Mouse (Mus musculus) stomach, embryonic 16.5 days (tissue): Measurements from ENCODE around the gene Fam160b1. TPM values are rescaled to one million over a fixed set of nuclear protein-coding genes. Genes with fewer than 3 reads are reported as not detected.

Experiments used
- ATAC-seq: fragments of 200-750 bp; cut with Nextera tagmentation; 2 replicates; pipeline ENCODE4 v1.8.0; 2017; ENCODE audit warnings: moderate number of reproducible peaks, moderate TSS enrichment; ENCODE audit not compliant: insufficient read depth, low FRiP score
- H3K27ac ChIP-seq: fragments of 300-500 bp; sonication (generic); 2 replicates; pipeline ENCODE4 v1.5.1; 2014; ENCODE audit warnings: low read length
- H3K27me3 ChIP-seq: fragments of 300-500 bp; sonication (generic); 2 replicates; pipeline ENCODE4 v1.6.1; 2014; ENCODE audit warnings: low read length, control low read depth, mixed read lengths; ENCODE audit not compliant: control insufficient read depth, insufficient read depth
- H3K36me3 ChIP-seq: fragments of 300-500 bp; sonication (generic); 2 replicates; pipeline ENCODE4 v1.6.1; 2014; ENCODE audit warnings: low read length; ENCODE audit not compliant: control insufficient read depth, insufficient read depth
- H3K4me1 ChIP-seq: fragments of 300-500 bp; sonication (generic); 2 replicates; pipeline ENCODE4 v1.6.1; 2014; ENCODE audit warnings: low read length, control low read depth, mixed read lengths; ENCODE audit not compliant: control insufficient read depth, insufficient read depth
- H3K4me2 ChIP-seq: fragments of 300-500 bp; sonication (generic); 2 replicates; pipeline ENCODE4 v1.6.1; 2014; ENCODE audit warnings: low read depth, low read length, mixed read lengths
- H3K4me3 ChIP-seq: fragments of 300-500 bp; sonication (generic); replicated peaks from 2 replicates; pipeline ENCODE4 v1.5.1; 2014; ENCODE audit warnings: mild to moderate bottlenecking, low read length
- H3K9ac ChIP-seq: fragments of 300-500 bp; sonication (generic); 2 replicates; pipeline ENCODE4 v1.6.1; 2014; ENCODE audit warnings: low read length
- H3K9me3 ChIP-seq: fragments of 300-500 bp; sonication (generic); replicated peaks from 2 replicates; pipeline ENCODE4 v1.6.1; 2016; ENCODE audit warnings: low read length, control low read depth; ENCODE audit not compliant: control insufficient read depth
- WGBS: fragments of 180-500 bp; shearing (Covaris S2); extraction: QIAGEN DNeasy Blood & Tissue Kit; methylation state at CpG from one replicate; pipeline ENCODE4 v1.1.7; 2014; 5-methylcytosine and 5-hydroxymethylcytosine counted together
- polyA plus RNA-seq: library from polyadenylated mRNA; unstranded; fragments of >200 nt; fragmentation: Nextera tagmentation; extraction: Ambion mirVana; gene quantifications from 2 replicates; pipeline ENCODE4 v1.2.1, GENCODE M21; 2015

The Fam160b1 gene
- polyA plus RNA-seq, 1 experiment from 2014 or later = 11.6 TPM

GRCm38 (mm10) chr19:57402364-57402763 lies 41.9 kb downstream of the Fam160b1 start:
- ATAC-seq = no peak
- Histone ChIP-seq H3K4me1 (peaks cover 5% of the 10 kb centered on the region; the same call in 1 of the 2 replicates), H3K27ac (no peak overlapping the region), H3K36me3 (no peaks in the 10 kb centered on the region), H3K4me2 (no peak overlapping the region), H3K9me3 (no peaks in the 10 kb centered on the region), H3K9ac (no peak overlapping the region), H3K27me3 (no peaks in the 10 kb centered on the region), H3K4me3 (no peak overlapping the region)
- WGBS = 47% methylated on average over 6 of the region's 6 CpGs

DNA sequence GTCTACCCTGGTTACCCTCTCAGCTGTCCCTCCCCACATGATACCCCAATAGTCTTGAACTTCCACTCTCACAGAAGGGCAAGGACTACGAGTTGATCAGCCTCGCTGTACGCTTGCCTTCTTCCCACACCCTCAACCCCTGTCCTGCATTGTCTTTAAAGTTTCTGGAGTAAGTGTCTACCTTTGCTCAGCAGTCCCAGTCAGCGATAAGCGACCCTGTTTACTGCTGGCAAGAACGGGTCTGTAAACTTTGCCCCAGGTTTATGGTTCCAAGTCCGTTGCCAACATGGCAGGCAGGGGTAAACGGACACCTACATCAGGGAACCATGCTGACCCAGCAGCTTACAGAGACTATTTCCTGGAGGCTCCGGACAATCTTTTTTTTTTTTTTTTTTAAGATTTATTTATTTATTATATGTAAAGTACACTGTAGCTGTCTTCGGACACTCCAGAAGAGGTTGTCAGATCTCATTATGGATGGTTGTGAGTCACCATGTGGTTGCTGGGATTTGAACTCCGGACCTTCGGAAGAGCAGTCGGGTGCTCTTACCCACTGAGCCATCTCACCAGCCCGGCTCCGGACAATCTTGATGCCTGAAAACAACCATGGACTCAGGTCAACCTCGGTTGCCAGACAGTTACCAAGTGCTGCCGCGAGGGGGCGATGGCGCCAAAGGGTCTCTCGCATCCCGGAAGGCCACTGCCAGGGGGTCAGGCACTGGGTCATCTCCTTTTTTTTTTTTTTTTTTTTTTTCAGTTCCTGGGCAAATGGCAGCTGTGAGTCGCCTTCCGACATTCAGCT lies 43.4 kb downstream of the Fam160b1 start:
- H3K4me1 ChIP-seq = peaks cover 5% of the 10 kb centered on the region; the same call in 1 of the 2 replicates
- no peaks in the 10 kb centered on the region for H3K9me3 ChIP-seq
- H3K4me2 ChIP-seq = peak overlapping the region; percentile 43
- ATAC-seq = peak; percentile 59
- H3K27me3 ChIP-seq = no peaks in the 10 kb centered on the region
- no peak overlapping the region for H3K27ac ChIP-seq
- 15% methylated on average over 24 of the region's 24 CpGs for WGBS
- H3K36me3 ChIP-seq = no peaks in the 10 kb centered on the region
- H3K4me3 ChIP-seq = no peak overlapping the region
- H3K9ac ChIP-seq = no peak overlapping the region

DNA sequence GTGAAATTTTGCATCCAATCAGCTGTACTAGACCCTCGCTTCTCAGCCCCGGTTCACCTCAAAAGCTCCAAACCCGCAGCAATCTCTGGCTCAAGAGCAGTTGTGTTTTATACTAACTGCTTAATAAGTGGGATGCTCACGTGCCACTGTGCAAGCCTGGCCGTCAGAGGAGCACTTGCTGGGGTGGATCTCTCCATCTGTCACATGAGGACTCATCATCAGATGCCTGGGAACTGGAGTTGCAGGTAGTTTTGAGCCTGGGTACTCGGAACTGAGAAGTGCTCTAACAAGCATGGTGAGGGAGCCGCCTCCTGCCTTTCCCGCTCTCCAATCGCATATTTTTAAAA lies 44.0 kb downstream of the Fam160b1 start:
- WGBS = 20% methylated on average over 9 of the region's 9 CpGs
- H3K9ac ChIP-seq = no peak overlapping the region
- no peaks in the 10 kb centered on the region for H3K36me3 ChIP-seq
- H3K27ac ChIP-seq = no peak overlapping the region
- no peaks in the 10 kb centered on the region for H3K27me3 ChIP-seq
- H3K9me3 ChIP-seq = no peaks in the 10 kb centered on the region
- no peak overlapping the region for H3K4me3 ChIP-seq
- peaks cover 5% of the 10 kb centered on the region; the same call in 1 of the 2 replicates for H3K4me1 ChIP-seq
- H3K4me2 ChIP-seq = peak overlapping the region; percentile 43
- ATAC-seq = no peak

- no peak overlapping the region for H3K4me2 ChIP-seq
- no peak overlapping the region for H3K27ac ChIP-seq
- no peaks in the 10 kb centered on the region for H3K9me3 ChIP-seq
- 92% methylated on average over 1 of the region's 1 CpGs for WGBS
- no peaks in the 10 kb centered on the region for H3K36me3 ChIP-seq
- no peak overlapping the region for H3K9ac ChIP-seq
- no peaks in the 10 kb centered on the region for H3K27me3 ChIP-seq
- H3K4me3 ChIP-seq = no peak overlapping the region
- H3K4me1 ChIP-seq = peaks cover 17% of the 10 kb centered on the region
- no peak for ATAC-seq
These were observed 47.5 kb downstream of the Fam160b1 start for GRCm38 (mm10) chr19:57407947-57408346.

DNA sequence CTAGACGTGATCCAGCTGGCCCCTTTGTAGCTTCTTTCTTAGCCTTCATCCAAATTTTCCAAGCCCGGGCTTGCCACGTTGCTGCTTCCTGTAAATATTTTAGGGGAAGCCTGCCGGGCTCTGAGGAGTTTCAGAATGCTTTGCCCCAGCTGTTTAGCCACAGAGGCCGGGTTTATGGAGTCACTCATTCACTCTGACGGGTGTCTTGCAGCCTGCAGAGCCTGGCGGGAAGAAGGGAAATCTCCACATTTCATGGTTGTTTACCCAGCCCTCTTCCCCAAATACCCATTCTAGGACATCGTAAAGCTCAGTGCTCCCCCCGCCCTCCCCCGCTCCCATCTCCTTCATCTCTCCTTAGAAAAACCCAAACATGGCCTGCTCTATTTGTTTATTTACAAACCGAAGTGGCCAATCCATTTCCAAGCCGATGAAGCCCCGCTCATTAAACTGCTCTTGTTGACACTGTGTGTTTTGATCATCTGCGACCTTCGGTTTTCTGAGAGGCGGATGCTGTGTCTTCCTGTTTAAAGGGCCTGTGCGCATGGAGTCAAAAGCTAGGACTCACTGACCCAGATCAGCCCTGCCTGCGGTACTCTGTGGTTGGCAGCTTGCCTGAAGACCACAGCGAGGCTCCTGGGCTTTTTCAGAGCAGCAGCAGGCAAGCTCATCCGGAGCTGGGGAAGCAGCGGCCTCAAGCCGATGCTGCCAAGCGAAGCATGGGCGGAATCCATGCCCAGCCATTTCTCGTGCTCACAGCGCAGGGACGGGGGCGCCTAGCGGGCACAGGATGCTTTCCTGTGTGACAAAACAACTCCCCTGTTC lies 51.1 kb downstream of the Fam160b1 start:
- H3K27me3 ChIP-seq = no peaks in the 10 kb centered on the region
- H3K36me3 ChIP-seq = no peaks in the 10 kb centered on the region
- H3K9ac ChIP-seq = peak overlapping the region; percentile 34; the same call in 1 of the 2 replicates
- 15% methylated on average over 29 of the region's 29 CpGs for WGBS
- H3K4me1 ChIP-seq = peaks cover 14% of the 10 kb centered on the region
- peak overlapping the region; percentile 48 for H3K4me2 ChIP-seq
- H3K9me3 ChIP-seq = no peaks in the 10 kb centered on the region
- H3K27ac ChIP-seq = peak overlapping the region; percentile 87
- H3K4me3 ChIP-seq = peak overlapping the region; percentile 28
- ATAC-seq = peak; percentile 80

- ATAC-seq = no peak
- Histone ChIP-seq H3K27me3 (no peaks in the 10 kb centered on the region), H3K9ac (no peak overlapping the region), H3K4me3 (no peak overlapping the region), H3K27ac (no peak overlapping the region), H3K4me2 (no peak overlapping the region), H3K9me3 (no peaks in the 10 kb centered on the region), H3K4me1 (peaks cover 14% of the 10 kb centered on the region), H3K36me3 (no peaks in the 10 kb centered on the region)
- 56% methylated on average over 3 of the region's 3 CpGs for WGBS
These were observed 52.7 kb downstream of the Fam160b1 start for GRCm38 (mm10) chr19:57413170-57413569.

GRCm38 (mm10) chr19:57413918-57414317 lies 53.4 kb downstream of the Fam160b1 start:
- Histone ChIP-seq H3K4me2 (no peak overlapping the region), H3K4me1 (peaks cover 14% of the 10 kb centered on the region), H3K27me3 (no peaks in the 10 kb centered on the region), H3K4me3 (no peak overlapping the region), H3K9me3 (no peaks in the 10 kb centered on the region), H3K27ac (no peak overlapping the region), H3K9ac (no peak overlapping the region), H3K36me3 (no peaks in the 10 kb centered on the region)
- 85% methylated on average over 6 of the region's 6 CpGs for WGBS
- no peak for ATAC-seq

GRCm38 (mm10) chr19:57415031-57415807 lies 54.7 kb downstream of the Fam160b1 start:
- H3K36me3 ChIP-seq = no peaks in the 10 kb centered on the region
- no peaks in the 10 kb centered on the region for H3K9me3 ChIP-seq
- H3K4me3 ChIP-seq = no peak overlapping the region
- no peaks in the 10 kb centered on the region for H3K27me3 ChIP-seq
- no peak for ATAC-seq
- 73% methylated on average over 8 of the region's 8 CpGs for WGBS
- H3K27ac ChIP-seq = no peak overlapping the region
- peaks cover 14% of the 10 kb centered on the region for H3K4me1 ChIP-seq
- no peak overlapping the region for H3K9ac ChIP-seq
- H3K4me2 ChIP-seq = no peak overlapping the region
